Mouse (Mus musculus): ENCODE data around the gene Polr3e. TPM values are rescaled to one million over a fixed set of nuclear protein-coding genes. Genes with fewer than 3 reads are reported as not detected.

Polr3e gene
- polyA plus RNA-seq (2012; ENCODE audit: low replicate concordance): 10.3 and 11.5 TPM in 2 replicates

GRCm38 (mm10) chr7:120917592-120918461 lies at the start of gene Polr3e:
Gene Polr3e (plus strand): TSS chr7:120917744.

GRCm38 (mm10) chr7:120982200-120982841 lies 64.8 kb downstream of the Polr3e start, which contains the start of the genes Cdr2 and Mfsd13b:
Gene Cdr2 (minus strand): TSS chr7:120982312.
Gene Mfsd13b (plus strand): TSS chr7:120982509.

Other genes starting within 250 kb of the Polr3e start
- not detected in 2 replicates for gene Pdzd9, start 247.4 kb upstream of the Polr3e start, polyA plus RNA-seq (2012; ENCODE audit: low replicate concordance)
- gene Mosmo, start 240.1 kb upstream of the Polr3e start, polyA plus RNA-seq (2012; ENCODE audit: low replicate concordance): 31.5 and 41.5 TPM in 2 replicates
- not detected in 2 replicates for gene Vwa3a, start 178.4 kb upstream of the Polr3e start, polyA plus RNA-seq (2012; ENCODE audit: low replicate concordance)
- gene Gm5737, start 105.4 kb upstream of the Polr3e start, polyA plus RNA-seq (2012; ENCODE audit: low replicate concordance): not detected in 2 replicates
- gene Eef2k, start 74.9 kb upstream of the Polr3e start, polyA plus RNA-seq (2012; ENCODE audit: low replicate concordance): 40.4 and 62.0 TPM in 2 replicates
- gene Cdr2, start 64.6 kb downstream of the Polr3e start, polyA plus RNA-seq (2012; ENCODE audit: low replicate concordance): 28.0 and 32.0 TPM in 2 replicates
- not detected in 2 replicates for gene Mfsd13b, start 64.8 kb downstream of the Polr3e start, polyA plus RNA-seq (2012; ENCODE audit: low replicate concordance)
- gene Mettl9, start 116.7 kb downstream of the Polr3e start, polyA plus RNA-seq (2012; ENCODE audit: low replicate concordance): 22.0 and 29.0 TPM in 2 replicates
- 0.64 and 0.70 TPM in 2 replicates for gene Igsf6, start 156.8 kb downstream of the Polr3e start, polyA plus RNA-seq (2012; ENCODE audit: low replicate concordance)
- gene Otoa, start 163.9 kb downstream of the Polr3e start, polyA plus RNA-seq (2012; ENCODE audit: low replicate concordance): 0.07 TPM in 2 replicates

All from leukemia stem cell, adult 10-12 weeks (primary cell).